Mouse (Mus musculus): Measurements from ENCODE around the gene Cenpb.

DNA sequence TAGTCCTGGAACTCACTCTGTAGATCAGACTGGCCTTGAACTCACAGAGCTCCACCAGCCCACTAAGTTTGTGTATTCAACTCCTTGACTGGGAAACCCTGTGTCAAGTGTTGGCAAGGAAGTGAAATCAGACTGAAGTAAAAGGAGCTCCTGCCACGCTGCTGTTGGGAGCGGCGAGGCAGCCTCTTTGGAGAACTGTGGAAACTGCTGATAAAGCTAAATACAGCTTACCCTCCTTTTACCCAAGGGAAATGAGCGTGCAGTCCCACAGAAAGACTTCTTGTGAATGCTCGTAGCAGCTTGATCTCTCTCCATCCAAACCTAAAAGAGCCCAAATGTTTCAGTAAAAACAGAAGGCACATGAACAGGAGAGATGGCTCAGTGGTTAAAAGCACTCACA lies 42.7 kb upstream of the Cenpb start:
- TF ChIP-seq CTCF (conservative IDR thresholded peaks at IDR 0.05; ENCODE audit: insufficient read depth, insufficient read length, low read depth, low read length) (no peak), POLR2A (IDR thresholded peaks at IDR 0.05; ENCODE audit: low read depth, low read length) (no peak)
